Mouse (Mus musculus): ENCODE measurements at regions not wholly inside any gene's neighbourhood (a gene's known extent, or its start where the extent isn't known, plus 50 kb on each side); places are given as distances from the start of the nearest gene placed in this dataset.

DNA sequence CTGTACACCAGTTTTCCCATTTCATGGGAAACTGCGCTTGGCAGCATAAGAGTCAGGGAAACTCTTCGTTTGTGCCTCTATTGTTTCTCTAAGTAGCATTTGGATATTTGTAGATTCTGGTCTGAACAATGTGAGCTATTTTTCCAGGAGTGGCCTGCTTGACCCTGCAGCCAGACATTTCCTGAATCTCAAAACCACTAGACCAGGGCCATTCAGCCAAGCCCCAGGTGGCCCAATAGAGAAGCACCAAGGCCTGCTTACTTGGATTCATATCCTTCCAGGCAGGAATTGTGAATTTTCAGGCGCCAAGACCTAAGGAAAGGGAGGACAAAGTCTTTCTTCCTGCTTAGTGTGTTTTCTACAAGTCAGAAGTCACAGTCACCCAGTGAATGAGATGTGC is 85.9 kb upstream of the Hs3st1 start:
- DNase-seq, result no peak

GRCm38 (mm10) chr5:39840576-39840975 is 85.3 kb upstream of the Hs3st1 start:
- no peak for DNase-seq

DNA sequence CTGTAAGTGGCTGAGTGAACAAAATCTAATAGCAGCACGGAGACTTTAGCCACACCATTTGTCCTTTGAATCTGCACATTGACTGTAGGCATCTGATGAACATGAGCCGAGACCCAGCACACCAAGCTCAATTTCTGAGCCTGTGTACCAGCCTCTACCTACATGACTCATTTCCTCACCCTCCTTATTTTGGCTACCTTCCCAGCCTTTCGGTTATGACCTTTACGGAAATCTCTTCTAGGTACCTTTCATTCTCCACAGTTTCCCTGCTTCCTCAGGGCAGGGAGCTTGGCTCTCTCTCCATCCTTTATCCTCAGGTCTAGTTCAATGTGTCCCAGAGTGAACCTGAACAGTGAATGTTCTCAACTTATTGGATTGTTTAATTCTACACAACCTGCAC is 77.3 kb upstream of the Hs3st1 start:
- DNase-seq, result no peak

GRCm38 (mm10) chr5:39824680-39825079 is 69.4 kb upstream of the Hs3st1 start:
- DNase-seq, result no peak

DNA sequence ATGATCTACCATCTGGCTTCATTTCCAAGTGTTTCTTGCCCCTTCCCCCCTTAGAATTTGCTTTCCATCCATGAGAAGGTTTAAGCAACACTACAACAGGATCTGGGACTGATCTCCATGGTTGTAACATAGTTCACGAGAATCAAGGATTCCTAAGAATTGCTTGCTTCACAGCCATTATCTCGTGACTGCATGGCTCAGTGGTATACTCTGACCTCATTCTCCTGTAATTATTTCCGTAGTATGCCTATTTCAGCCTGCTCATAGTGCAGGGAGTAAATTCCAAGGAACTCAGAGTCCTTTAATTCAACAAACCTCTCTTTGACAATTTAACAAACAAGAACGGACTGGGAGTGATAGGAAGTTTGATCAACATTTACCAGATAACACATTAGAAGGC is 51.4 kb upstream of the Hs3st1 start:
- DNase-seq, result no peak

Measured in retina, postnatal 1 day (tissue).